Mouse (Mus musculus) forebrain, embryonic 13.5 days (tissue): Measurements from ENCODE around the gene Keap1. TPM values are rescaled to one million over a fixed set of nuclear protein-coding genes. Genes with fewer than 3 reads are reported as not detected.

Source experiments
- ATAC-seq: fragments of 200-750 bp; cut with Nextera tagmentation; 2 replicates; pipeline ENCODE4 v1.8.0; 2017
- H3K27ac ChIP-seq: fragments of 300-500 bp; sonication (generic); 2 replicates; pipeline ENCODE4 v1.5.1; 2015; ENCODE audit warnings: inconsistent platforms, mild to moderate bottlenecking, moderate library complexity
- H3K27me3 ChIP-seq: fragments of 300-500 bp; sonication (generic); 2 replicates; pipeline ENCODE4 v1.6.1; 2015; ENCODE audit warnings: mild to moderate bottlenecking, inconsistent platforms
- H3K36me3 ChIP-seq: fragments of 300-500 bp; sonication (generic); 2 replicates; pipeline ENCODE4 v1.6.1; 2015; ENCODE audit warnings: mild to moderate bottlenecking, inconsistent platforms; ENCODE audit not compliant: poor library complexity, severe bottlenecking
- H3K4me1 ChIP-seq: fragments of 300-500 bp; sonication (generic); 2 replicates; pipeline ENCODE4 v1.6.1; 2015; ENCODE audit warnings: inconsistent platforms
- H3K4me2 ChIP-seq: fragments of 300-500 bp; sonication (generic); 2 replicates; pipeline ENCODE4 v1.6.1; 2015; ENCODE audit warnings: inconsistent platforms, mild to moderate bottlenecking, moderate library complexity
- H3K4me3 ChIP-seq: fragments of 300-500 bp; sonication (generic); 2 replicates; pipeline ENCODE4 v1.5.1; 2015; ENCODE audit warnings: mild to moderate bottlenecking, inconsistent platforms
- H3K9ac ChIP-seq: fragments of 300-500 bp; sonication (generic); 2 replicates; pipeline ENCODE4 v1.6.1; 2015; ENCODE audit warnings: mild to moderate bottlenecking, inconsistent platforms
- H3K9me3 ChIP-seq: fragments of 300-500 bp; sonication (generic); replicated peaks from 2 replicates; pipeline ENCODE4 v1.6.1; 2016; ENCODE audit warnings: inconsistent platforms
- WGBS: fragments of 180-500 bp; shearing (Covaris S2); methylation state at CpG from one replicate; pipeline ENCODE4 v1.1.7; 2015; 5-methylcytosine and 5-hydroxymethylcytosine counted together
- polyA plus RNA-seq: library from polyadenylated mRNA; unstranded; fragments of >200 nt; fragmentation: Nextera tagmentation; extraction: Ambion mirVana; gene quantifications from 2 replicates; pipeline ENCODE4 v1.2.1, GENCODE M21; 2015

Gene Keap1
- polyA plus RNA-seq, 1 experiment from 2014 or later = 55.7 TPM

DNA sequence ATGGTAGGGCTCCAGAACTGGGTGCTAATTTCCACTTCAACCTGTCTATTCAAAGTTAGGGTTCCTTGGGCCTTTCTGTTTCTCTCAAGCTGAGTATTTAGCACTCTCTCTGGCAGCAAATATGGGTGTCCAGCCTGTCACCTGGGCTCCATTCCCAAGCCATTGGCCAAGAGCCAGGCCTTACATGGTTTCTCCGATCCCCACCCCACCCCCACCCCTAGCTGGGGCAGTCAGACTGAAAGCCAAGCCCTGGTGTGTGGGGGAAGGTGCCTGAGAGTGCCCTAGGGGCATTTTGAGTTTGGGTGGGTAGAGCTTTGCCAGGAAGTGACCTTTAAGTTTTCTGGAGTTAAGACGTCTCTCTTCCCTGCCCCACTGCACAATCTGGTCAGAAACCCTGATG, 54.4 kb downstream of the Keap1 start:
- no peak overlapping the region for H3K4me2 ChIP-seq
- peaks cover 54% of the 10 kb centered on the region for H3K27me3 ChIP-seq
- ATAC-seq = no peak
- no peak overlapping the region for H3K27ac ChIP-seq
- WGBS = 43% methylated on average over 2 of the region's 2 CpGs
- H3K4me1 ChIP-seq = peaks cover 17% of the 10 kb centered on the region
- H3K4me3 ChIP-seq = no peak overlapping the region
- H3K9me3 ChIP-seq = no peaks in the 10 kb centered on the region
- H3K36me3 ChIP-seq = no peaks in the 10 kb centered on the region
- no peak overlapping the region for H3K9ac ChIP-seq

DNA sequence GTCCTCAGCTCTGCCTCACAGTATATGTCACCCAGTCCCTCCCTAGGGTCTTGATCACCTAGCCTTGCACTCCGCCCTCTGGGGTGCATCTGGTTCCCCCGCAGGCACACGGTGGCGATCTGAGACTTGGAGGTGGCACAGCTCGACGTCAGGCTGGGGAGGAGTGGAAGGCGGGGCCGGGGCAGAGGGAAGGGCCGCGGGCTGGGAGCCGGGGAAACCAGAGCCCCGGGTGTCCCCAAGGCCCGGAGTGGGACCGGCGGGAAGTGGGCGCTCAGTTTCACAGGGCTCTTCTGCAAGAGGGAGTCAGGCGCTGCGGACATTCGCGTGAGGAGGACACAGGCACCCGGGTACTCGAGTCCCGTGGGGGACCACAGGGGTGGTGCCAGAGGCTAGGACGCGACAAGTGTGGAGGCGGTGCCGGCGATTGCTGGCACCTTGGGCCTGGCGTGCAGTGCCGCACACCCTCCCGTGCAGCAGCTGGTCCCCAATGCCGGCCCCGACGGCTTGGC, 55.2 kb downstream of the Keap1 start:
- Histone ChIP-seq H3K4me3 (peak overlapping the region; percentile 18), H3K9ac (peak overlapping the region; percentile 37; the same call in 1 of the 2 replicates), H3K36me3 (no peaks in the 10 kb centered on the region)

GRCm38 (mm10) chr9:21183421-21183820, 55.7 kb downstream of the Keap1 start:
- Histone ChIP-seq H3K4me3 (no peak overlapping the region), H3K4me2 (no peak overlapping the region), H3K27ac (no peak overlapping the region), H3K27me3 (peaks cover 55% of the 10 kb centered on the region), H3K4me1 (peaks cover 17% of the 10 kb centered on the region), H3K36me3 (no peaks in the 10 kb centered on the region), H3K9me3 (no peaks in the 10 kb centered on the region), H3K9ac (no peak overlapping the region)
- WGBS = 83% methylated on average over 6 of the region's 6 CpGs
- ATAC-seq = no peak

More for the DNA sequence above, 55.2 kb downstream of the Keap1 start:
- H3K9me3 ChIP-seq = no peaks in the 10 kb centered on the region
- H3K4me2 ChIP-seq = peak overlapping the region; percentile 48
- peaks cover 17% of the 10 kb centered on the region for H3K4me1 ChIP-seq
- WGBS = 6% methylated on average over 32 of the region's 34 CpGs
- ATAC-seq = no peak
- peaks cover 55% of the 10 kb centered on the region for H3K27me3 ChIP-seq
- H3K27ac ChIP-seq = no peak overlapping the region

DNA sequence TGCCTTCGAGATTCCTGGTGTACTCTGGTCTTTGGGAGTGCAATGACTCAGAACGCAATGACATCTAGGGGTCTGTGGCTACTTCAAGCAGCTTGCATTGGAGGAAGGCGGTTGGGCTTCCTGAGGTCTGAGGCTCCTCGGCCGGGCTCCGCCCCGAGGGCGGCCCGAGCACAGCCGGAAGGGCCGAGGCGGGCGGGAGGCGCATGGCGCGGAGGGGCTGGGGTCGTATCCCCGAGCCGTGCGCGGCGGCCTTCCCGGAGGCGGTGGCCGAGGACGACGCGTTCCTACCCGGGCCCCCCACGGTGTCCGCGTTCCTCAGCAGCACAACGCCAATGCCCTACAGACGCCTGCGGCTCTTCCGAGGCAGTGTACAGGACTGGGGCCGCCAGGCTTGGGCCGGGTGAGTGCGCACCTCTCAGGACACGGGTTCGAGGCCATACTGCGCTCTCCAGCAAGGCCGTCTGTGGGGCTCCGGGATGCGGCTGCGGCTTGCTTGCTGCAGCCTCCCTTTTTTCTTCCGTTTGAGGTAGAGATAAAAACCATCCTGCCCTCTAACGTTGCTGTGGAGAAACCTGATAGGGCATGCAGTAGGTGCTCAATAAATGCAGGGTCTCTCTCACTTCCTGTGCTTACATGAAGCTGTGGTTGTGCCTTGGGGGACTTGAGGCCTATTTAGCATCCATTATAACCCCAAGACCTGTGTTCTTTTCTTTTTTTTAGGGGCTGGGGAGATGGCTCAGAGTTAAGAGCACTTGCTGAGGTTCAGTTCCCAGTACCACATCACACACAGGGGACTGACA, 57.5 kb downstream of the Keap1 start:
- no peak for ATAC-seq
- WGBS = 8% methylated on average over 46 of the region's 48 CpGs
- H3K9ac ChIP-seq = no peak overlapping the region
- H3K27ac ChIP-seq = no peak overlapping the region
- H3K27me3 ChIP-seq = peaks cover 55% of the 10 kb centered on the region
- H3K4me1 ChIP-seq = peaks cover 17% of the 10 kb centered on the region
- H3K4me2 ChIP-seq = peak overlapping the region; percentile 42
- no peaks in the 10 kb centered on the region for H3K9me3 ChIP-seq
- peak overlapping the region; percentile 10; the same call in 1 of the 2 replicates for H3K4me3 ChIP-seq
- H3K36me3 ChIP-seq = no peaks in the 10 kb centered on the region

- peaks cover 53% of the 10 kb centered on the region for H3K27me3 ChIP-seq
Observed at GRCm38 (mm10) chr9:21180841-21181240, 58.3 kb downstream of the Keap1 start.

DNA sequence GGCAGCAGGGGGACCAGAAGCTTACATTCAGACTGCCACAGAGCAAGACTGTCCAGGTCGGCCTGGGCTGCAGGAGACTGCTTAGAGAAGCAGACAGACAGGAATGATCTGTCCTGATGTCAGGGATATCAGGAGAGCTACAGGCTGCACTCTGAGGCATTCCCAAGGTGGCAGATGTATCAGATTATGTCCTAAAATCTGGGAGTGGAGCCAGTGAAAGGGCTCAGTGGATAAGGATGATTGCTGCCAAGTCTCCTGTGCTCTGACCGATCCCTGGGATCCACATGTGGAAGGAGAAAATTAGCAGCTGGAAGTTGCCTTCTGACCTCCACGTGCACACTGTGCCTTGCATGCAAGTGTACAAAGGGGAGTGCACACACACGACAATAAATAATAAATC, 58.8 kb downstream of the Keap1 start:
- H3K9me3 ChIP-seq = no peaks in the 10 kb centered on the region

More at GRCm38 (mm10) chr9:21180841-21181240, 58.3 kb downstream of the Keap1 start:
- no peak overlapping the region for H3K4me2 ChIP-seq
- no peak for ATAC-seq
- H3K36me3 ChIP-seq = no peaks in the 10 kb centered on the region
- H3K9ac ChIP-seq = no peak overlapping the region
- H3K4me1 ChIP-seq = peaks cover 17% of the 10 kb centered on the region
- no peak overlapping the region for H3K4me3 ChIP-seq
- 48% methylated on average over 1 of the region's 1 CpGs for WGBS
- H3K9me3 ChIP-seq = no peaks in the 10 kb centered on the region
- no peak overlapping the region for H3K27ac ChIP-seq

More for the DNA sequence above, 58.8 kb downstream of the Keap1 start:
- Histone ChIP-seq H3K4me2 (no peak overlapping the region), H3K27ac (no peak overlapping the region), H3K9ac (no peak overlapping the region), H3K4me3 (no peak overlapping the region), H3K4me1 (peaks cover 17% of the 10 kb centered on the region), H3K36me3 (no peaks in the 10 kb centered on the region), H3K27me3 (peaks cover 49% of the 10 kb centered on the region)
- 68% methylated on average over 4 of the region's 4 CpGs for WGBS
- no peak for ATAC-seq

Other genes with a start within 250 kb of the Keap1 start
- gene Mrpl4, start 236.6 kb downstream of the Keap1 start, polyA plus RNA-seq = 115 and 124 TPM in 2 replicates
- 2.4 and 2.8 TPM in 2 replicates for gene Icam1, start 223.4 kb downstream of the Keap1 start, polyA plus RNA-seq
- gene Icam4, start 210.0 kb downstream of the Keap1 start, polyA plus RNA-seq = 0.17 and 0.37 TPM in 2 replicates
- 0.19 and 0.45 TPM in 2 replicates for gene Icam5, start 207.3 kb downstream of the Keap1 start, polyA plus RNA-seq
- 0.81 and 2.2 TPM in 2 replicates for gene Zglp1, start 172.3 kb downstream of the Keap1 start, polyA plus RNA-seq
- 0.78 and 1.2 TPM in 2 replicates for gene Gm49373, start 166.3 kb downstream of the Keap1 start, polyA plus RNA-seq
- gene Fdx1l, start 165.7 kb downstream of the Keap1 start, polyA plus RNA-seq = 46.0 and 51.9 TPM in 2 replicates
- gene Gm38431, start 147.4 kb downstream of the Keap1 start, polyA plus RNA-seq = 1.5 and 2.1 TPM in 2 replicates
- gene Raver1, start 147.4 kb downstream of the Keap1 start, polyA plus RNA-seq = 41.0 and 47.5 TPM in 2 replicates
- gene Tyk2, start 108.1 kb downstream of the Keap1 start, polyA plus RNA-seq = 9.1 and 11.3 TPM in 2 replicates
- 229 and 232 TPM in 2 replicates for gene Cdc37, start 89.4 kb downstream of the Keap1 start, polyA plus RNA-seq
- 15.7 TPM in 2 replicates for gene Pde4a, start 73.6 kb downstream of the Keap1 start, polyA plus RNA-seq
- 0.37 and 0.55 TPM in 2 replicates for gene S1pr5, start 9.1 kb upstream of the Keap1 start, polyA plus RNA-seq
- 60.2 and 60.3 TPM in 2 replicates for gene Atg4d, start 25.9 kb upstream of the Keap1 start, polyA plus RNA-seq
- 15.4 and 20.1 TPM in 2 replicates for gene Kri1, start 48.6 kb upstream of the Keap1 start, polyA plus RNA-seq
- 85.4 and 88.3 TPM in 2 replicates for gene Cdkn2d, start 52.0 kb upstream of the Keap1 start, polyA plus RNA-seq
- 0.39 and 0.52 TPM in 2 replicates for gene Ap1m2, start 73.0 kb upstream of the Keap1 start, polyA plus RNA-seq
- 63.6 and 68.3 TPM in 2 replicates for gene Slc44a2, start 81.3 kb upstream of the Keap1 start, polyA plus RNA-seq
- 310 and 349 TPM in 2 replicates for gene Ilf3, start 128.5 kb upstream of the Keap1 start, polyA plus RNA-seq
- gene Qtrt1, start 172.5 kb upstream of the Keap1 start, polyA plus RNA-seq = 46.9 and 55.9 TPM in 2 replicates
- gene Dnm2, start 185.5 kb upstream of the Keap1 start, polyA plus RNA-seq = 71.8 and 72.4 TPM in 2 replicates